Mouse (Mus musculus) brain, embryonic 14.5 days (tissue): Measurements from ENCODE around the gene Gpc6.

Experiments
- CTCF ChIP-seq: fragments of 200-500 bp; IDR thresholded peaks from 2 replicates; pipeline ENCODE4 v1.5.1; 2012; ENCODE audit warnings: inconsistent platforms, mild to moderate bottlenecking, moderate library complexity, borderline replicate concordance; ENCODE audit not compliant: insufficient read depth, insufficient read length; ENCODE audit errors: extremely low read depth
- POLR2A ChIP-seq: fragments of 200-500 bp; IDR thresholded peaks from 2 replicates; pipeline ENCODE4 v1.6.1; 2012; ENCODE audit warnings: mild to moderate bottlenecking, inconsistent platforms, borderline replicate concordance; ENCODE audit not compliant: poor library complexity, insufficient read depth, insufficient read length, severe bottlenecking; ENCODE audit errors: extremely low read depth

DNA sequence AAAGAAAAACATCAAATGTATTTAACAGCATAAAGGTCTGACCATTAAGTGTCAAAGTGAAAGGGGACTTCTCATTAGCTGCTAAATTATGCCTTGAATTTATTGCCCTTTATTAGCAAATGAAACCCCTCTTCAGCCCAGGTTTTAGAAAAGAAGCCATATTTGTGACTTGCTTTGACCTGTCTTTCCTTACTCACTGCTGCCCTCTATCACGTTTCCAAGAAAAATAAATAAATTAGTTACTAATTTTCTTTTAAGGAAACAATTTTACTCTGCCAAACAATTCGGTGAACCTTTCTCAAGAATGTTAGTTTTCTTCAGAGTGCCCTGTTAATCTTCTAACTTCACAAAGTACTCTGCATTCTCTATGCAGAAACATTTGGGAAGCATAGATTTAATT lies 964.5 kb downstream of the Gpc6 start:
- TF ChIP-seq CTCF (no peak), POLR2A (no peak)
